Mouse (Mus musculus) embryonic facial prominence, embryonic 10.5 days (tissue): ENCODE measurements around the gene Ffar3. TPM values are rescaled to one million over a fixed set of nuclear protein-coding genes. Genes with fewer than 3 reads are reported as not detected.

Experiments used
- DNase-seq: peaks from one replicate; pipeline ENCODE4 v3.0.0-alpha.2; 2017; ENCODE audit warnings: low spot score
- H3K27ac ChIP-seq: fragments of 300-500 bp; sonication (generic); replicated peaks from 2 replicates; pipeline ENCODE4 v1.5.1; 2016; ENCODE audit warnings: mild to moderate bottlenecking
- H3K27me3 ChIP-seq: fragments of 300-500 bp; sonication (generic); replicated peaks from 2 replicates; pipeline ENCODE4 v1.6.1; 2016; ENCODE audit warnings: low read depth, mild to moderate bottlenecking; ENCODE audit not compliant: poor library complexity, severe bottlenecking
- H3K36me3 ChIP-seq: fragments of 300-500 bp; sonication (generic); replicated peaks from 2 replicates; pipeline ENCODE4 v1.6.1; 2016; ENCODE audit warnings: mild to moderate bottlenecking, moderate library complexity
- H3K4me1 ChIP-seq: fragments of 300-500 bp; sonication (generic); 2 replicates; pipeline ENCODE4 v1.6.1; 2016
- H3K4me3 ChIP-seq: fragments of 300-500 bp; sonication (generic); 2 replicates; pipeline ENCODE4 v1.5.1; 2016; ENCODE audit warnings: mild to moderate bottlenecking, moderate library complexity
- H3K9me3 ChIP-seq: fragments of 300-500 bp; sonication (generic); 2 replicates; pipeline ENCODE4 v1.6.1; 2016; ENCODE audit warnings: mild to moderate bottlenecking
- WGBS: fragments of 180-500 bp; shearing (Covaris S2); methylation state at CpG from one replicate; pipeline ENCODE4 v1.1.7; 2016; 5-methylcytosine and 5-hydroxymethylcytosine counted together
- polyA plus RNA-seq: library from polyadenylated mRNA; unstranded; fragments of >200 nt; fragmentation: Nextera tagmentation; extraction: Ambion mirVana; gene quantifications from 2 replicates; pipeline ENCODE4 v1.2.1, GENCODE M21; 2016

Gene Ffar3
- polyA plus RNA-seq, result not detected in 2 replicates

- WGBS, result 85% methylated on average over 6 of the region's 6 CpGs
These were observed at the start of gene Ffar3 for GRCm38 (mm10) chr7:30856078-30856477. Ffar3 (minus strand) TSS chr7:30856178.

DNA sequence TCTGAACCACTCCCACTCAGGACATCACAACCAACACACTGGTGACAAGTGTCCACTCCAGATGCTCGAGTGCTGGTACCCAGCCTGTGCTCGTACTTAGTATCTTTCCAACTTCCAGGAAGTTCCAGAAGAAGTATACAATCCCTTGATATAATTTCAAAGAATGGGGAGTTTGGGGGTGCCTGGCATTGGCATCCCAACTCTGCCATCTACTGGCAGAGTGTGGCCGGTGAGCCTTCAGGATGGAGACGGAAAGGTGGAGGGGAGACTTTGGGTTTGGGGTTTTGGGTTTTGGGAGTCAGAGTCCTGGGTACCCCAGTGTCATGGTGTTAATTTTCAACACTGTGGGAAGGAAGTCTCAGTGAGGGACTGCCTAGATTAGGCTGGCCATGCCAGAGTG lies 48.1 kb upstream of the Ffar3 start:
- DNase-seq, result no peak
- 60% methylated on average over 4 of the region's 4 CpGs for whole genome bisulfite sequencing
- Histone ChIP-seq H3K36me3 (no peaks in the 10 kb centered on the region), H3K4me1 (peaks cover 17% of the 10 kb centered on the region), H3K27ac (no peak overlapping the region), H3K27me3 (peaks cover 8% of the 10 kb centered on the region), H3K4me3 (no peak overlapping the region), H3K9me3 (no peaks in the 10 kb centered on the region)

More at GRCm38 (mm10) chr7:30856078-30856477, at the start of gene Ffar3:
- peaks cover 23% of the 10 kb centered on the region for H3K27me3 ChIP-seq
- no peak within 1 kb of the TSS for H3K4me3 ChIP-seq
- H3K9me3 ChIP-seq, result no peaks in the 10 kb centered on the region
- peaks cover 9% of the 10 kb centered on the region; the same call in 1 of the 2 replicates for H3K4me1 ChIP-seq
- H3K36me3 ChIP-seq, result no peaks in the 10 kb centered on the region
- DNase-seq, result no peak
- H3K27ac ChIP-seq, result no peak within 1 kb of the TSS

GRCm38 (mm10) chr7:30895217-30895616 lies 39.2 kb upstream of the Ffar3 start:
- DNase-seq, result no peak
- WGBS, result 89% methylated on average over 3 of the region's 3 CpGs
- Histone ChIP-seq H3K4me3 (no peak overlapping the region), H3K9me3 (no peaks in the 10 kb centered on the region), H3K4me1 (peaks cover 17% of the 10 kb centered on the region), H3K27me3 (no peaks in the 10 kb centered on the region), H3K27ac (no peak overlapping the region), H3K36me3 (no peaks in the 10 kb centered on the region)

DNA sequence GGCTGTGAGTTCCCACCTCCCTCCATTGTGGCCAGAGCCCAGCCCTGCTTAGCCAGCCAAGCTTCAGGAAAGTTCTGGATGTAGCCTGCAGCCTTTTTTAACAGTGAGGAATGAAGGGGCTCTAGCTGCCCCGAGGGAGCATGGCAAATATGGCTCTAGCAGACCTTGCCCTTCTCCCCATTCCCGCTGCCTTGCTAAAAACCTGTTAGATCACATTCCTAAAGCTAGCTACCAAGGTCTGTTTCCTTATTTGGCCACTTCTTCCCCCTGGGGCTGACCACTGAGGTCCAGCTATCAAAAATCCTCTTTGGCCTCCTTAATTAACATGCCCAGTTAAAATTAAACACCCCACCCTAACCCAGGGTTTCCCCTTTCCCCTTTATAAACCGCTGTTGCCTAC lies 36.5 kb upstream of the Ffar3 start:
- whole genome bisulfite sequencing, result 60% methylated on average over 3 of the region's 3 CpGs
- Histone ChIP-seq H3K27ac (peak overlapping the region; percentile 63), H3K4me3 (no peak overlapping the region), H3K4me1 (peaks cover 11% of the 10 kb centered on the region), H3K27me3 (no peaks in the 10 kb centered on the region), H3K36me3 (no peaks in the 10 kb centered on the region), H3K9me3 (no peaks in the 10 kb centered on the region)
- DNase-seq, result peak; percentile 32

GRCm38 (mm10) chr7:30891746-30892145 lies 35.8 kb upstream of the Ffar3 start:
- no peaks in the 10 kb centered on the region for H3K27me3 ChIP-seq
- 83% methylated on average over 9 of the region's 9 CpGs for WGBS
- no peak overlapping the region for H3K4me3 ChIP-seq
- H3K27ac ChIP-seq, result no peak overlapping the region
- H3K9me3 ChIP-seq, result no peaks in the 10 kb centered on the region
- H3K4me1 ChIP-seq, result peaks cover 11% of the 10 kb centered on the region
- no peaks in the 10 kb centered on the region for H3K36me3 ChIP-seq
- DNase-seq, result no peak

DNA sequence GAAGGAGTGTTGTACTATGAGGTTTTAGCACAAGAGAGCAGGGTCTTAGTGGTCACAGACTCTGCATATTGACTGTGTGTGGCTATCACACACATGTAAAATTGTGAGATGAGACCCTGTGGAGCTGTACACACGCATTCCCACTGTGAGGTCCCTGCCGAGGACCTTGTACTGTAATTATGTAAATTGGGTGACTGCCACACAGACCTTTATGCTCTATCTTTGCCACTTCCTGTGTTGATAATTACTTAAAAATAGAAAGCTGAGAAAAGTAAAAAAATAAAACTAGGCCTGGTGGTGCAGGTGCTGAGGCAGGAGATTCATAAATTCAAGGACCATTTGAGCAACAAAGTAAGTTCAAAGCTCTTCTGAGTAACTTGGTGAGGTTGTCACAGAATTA lies 34.7 kb upstream of the Ffar3 start:
- Histone ChIP-seq H3K27me3 (no peaks in the 10 kb centered on the region), H3K27ac (no peak overlapping the region)
- WGBS, result 79% methylated on average over 2 of the region's 2 CpGs

DNA sequence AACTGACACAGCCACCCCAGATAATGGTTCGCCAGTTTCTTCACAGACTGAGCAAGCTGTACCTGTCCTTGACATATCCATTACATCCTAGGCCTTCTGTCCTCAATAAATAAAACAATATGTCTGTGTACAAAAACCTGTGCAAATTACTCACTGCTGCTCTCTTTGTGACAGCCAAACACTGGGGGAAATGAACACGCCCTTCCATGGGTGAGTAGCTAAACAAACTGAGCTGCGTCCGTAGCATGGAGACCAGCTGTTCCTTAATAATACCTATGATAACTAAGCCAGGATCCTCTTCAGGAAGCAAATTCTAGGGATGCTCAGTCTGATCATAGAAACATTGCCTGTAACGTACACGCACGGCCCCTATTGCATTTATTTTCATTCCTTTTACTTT lies 32.8 kb upstream of the Ffar3 start:
- H3K4me1 ChIP-seq, result peaks cover 11% of the 10 kb centered on the region
- no peaks in the 10 kb centered on the region for H3K27me3 ChIP-seq
- H3K27ac ChIP-seq, result no peak overlapping the region
- WGBS, result 83% methylated on average over 7 of the region's 7 CpGs
- no peaks in the 10 kb centered on the region for H3K9me3 ChIP-seq
- no peaks in the 10 kb centered on the region for H3K36me3 ChIP-seq
- no peak for DNase-seq
- no peak overlapping the region for H3K4me3 ChIP-seq

More for the DNA sequence above, 34.7 kb upstream of the Ffar3 start:
- no peaks in the 10 kb centered on the region for H3K9me3 ChIP-seq
- H3K4me1 ChIP-seq, result peaks cover 11% of the 10 kb centered on the region
- no peak overlapping the region for H3K4me3 ChIP-seq
- DNase-seq, result no peak
- no peaks in the 10 kb centered on the region for H3K36me3 ChIP-seq

GRCm38 (mm10) chr7:30887568-30888188 lies 31.7 kb upstream of the Ffar3 start:
- Histone ChIP-seq H3K4me1 (peaks cover 6% of the 10 kb centered on the region), H3K27me3 (no peaks in the 10 kb centered on the region), H3K36me3 (no peaks in the 10 kb centered on the region), H3K27ac (no peak overlapping the region), H3K9me3 (no peaks in the 10 kb centered on the region; the same call in 1 of the 2 replicates), H3K4me3 (no peak overlapping the region)
- DNase-seq, result no peak
- 83% methylated on average over 14 of the region's 14 CpGs for WGBS

DNA sequence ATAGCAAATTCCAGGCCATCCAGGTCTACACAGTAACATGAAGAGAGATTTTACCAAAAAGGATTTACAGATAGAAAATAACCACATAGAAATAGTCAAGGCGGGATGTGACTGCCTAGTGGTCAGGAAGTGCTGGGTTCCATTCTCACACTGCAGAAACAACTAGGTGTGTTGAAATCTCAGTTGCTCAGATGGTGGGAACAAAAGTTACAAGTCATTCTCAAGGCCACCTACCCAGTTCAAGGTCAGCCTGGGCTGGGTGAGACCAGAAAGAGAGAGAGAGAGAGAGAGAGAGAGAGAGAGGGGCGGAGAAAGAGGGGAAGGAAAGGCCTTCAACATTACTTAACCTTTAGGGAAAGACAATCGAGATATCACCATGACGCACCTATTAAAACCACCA lies 30.9 kb upstream of the Ffar3 start:
- no peak overlapping the region for H3K27ac ChIP-seq
- 86% methylated on average over 4 of the region's 4 CpGs for WGBS

GRCm38 (mm10) chr7:30884047-30884446 lies 28.1 kb upstream of the Ffar3 start:
- Histone ChIP-seq H3K27ac (no peak overlapping the region), H3K36me3 (no peaks in the 10 kb centered on the region), H3K4me3 (no peak overlapping the region), H3K27me3 (no peaks in the 10 kb centered on the region), H3K9me3 (peaks cover 4% of the 10 kb centered on the region), H3K4me1 (no peaks in the 10 kb centered on the region)
- DNase-seq, result no peak

More for the DNA sequence above, 30.9 kb upstream of the Ffar3 start:
- Histone ChIP-seq H3K4me1 (no peaks in the 10 kb centered on the region), H3K27me3 (no peaks in the 10 kb centered on the region), H3K36me3 (no peaks in the 10 kb centered on the region), H3K9me3 (peaks cover 4% of the 10 kb centered on the region), H3K4me3 (no peak overlapping the region)
- no peak for DNase-seq

- Histone ChIP-seq H3K4me3 (no peak overlapping the region), H3K27me3 (no peaks in the 10 kb centered on the region)
- WGBS, result 78% methylated on average over 3 of the region's 3 CpGs
These were observed 25.4 kb upstream of the Ffar3 start for GRCm38 (mm10) chr7:30881367-30881766.

DNA sequence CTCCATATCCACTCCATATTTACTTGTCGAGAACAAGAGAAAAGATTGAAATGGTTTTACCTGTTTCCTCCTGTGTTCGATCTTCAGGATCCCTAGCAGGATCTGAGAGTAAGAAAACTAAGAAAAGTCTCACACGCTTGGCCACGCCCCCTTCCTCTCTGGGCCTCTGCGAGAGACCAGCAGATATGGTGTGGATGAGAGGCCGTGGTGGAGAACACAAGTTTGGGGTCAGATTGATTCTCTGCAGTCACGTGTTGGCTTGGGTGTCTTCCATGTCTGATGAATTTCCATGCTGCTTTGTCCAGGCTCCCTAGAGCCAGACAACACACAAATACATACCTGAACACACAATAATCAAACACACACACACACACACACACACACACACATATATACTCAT lies 24.2 kb upstream of the Ffar3 start, which contains the start of gene Cd22:
Gene Cd22, minus strand, starts transcription at position 167 of the 400 bp plus-strand sequence.
- Histone ChIP-seq H3K9me3 (peaks cover 4% of the 10 kb centered on the region), H3K27ac (no peak within 1 kb of the TSS), H3K4me3 (no peak within 1 kb of the TSS), H3K27me3 (no peaks in the 10 kb centered on the region), H3K36me3 (no peaks in the 10 kb centered on the region), H3K4me1 (no peaks in the 10 kb centered on the region)
- 76% methylated on average over 7 of the region's 7 CpGs for WGBS
- DNase-seq, result no peak

More at GRCm38 (mm10) chr7:30881367-30881766, 25.4 kb upstream of the Ffar3 start:
- Histone ChIP-seq H3K27ac (no peak overlapping the region), H3K4me1 (no peaks in the 10 kb centered on the region), H3K36me3 (no peaks in the 10 kb centered on the region), H3K9me3 (peaks cover 4% of the 10 kb centered on the region)
- no peak for DNase-seq

DNA sequence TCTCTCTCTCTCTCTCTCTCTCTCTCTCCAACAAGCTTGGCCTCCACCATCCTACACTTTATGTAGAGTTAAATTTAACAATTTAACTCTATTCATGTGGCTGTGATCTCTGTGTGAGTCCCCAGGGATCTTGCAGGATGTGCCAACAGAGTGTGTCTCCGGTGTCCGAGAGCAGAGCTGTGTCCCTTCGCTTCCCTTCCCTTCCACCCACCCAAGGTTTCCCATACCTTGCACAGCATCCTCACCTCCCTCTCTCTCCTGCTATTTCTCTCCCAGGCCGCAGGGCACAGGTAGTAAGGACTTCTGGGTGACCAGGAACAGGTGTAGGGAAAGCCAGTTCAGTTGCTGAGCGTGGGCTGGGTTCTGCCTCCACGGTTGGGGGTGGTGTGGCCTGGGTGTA lies 23.0 kb upstream of the Ffar3 start:
- H3K9me3 ChIP-seq, result peaks cover 4% of the 10 kb centered on the region
- H3K4me3 ChIP-seq, result no peak overlapping the region
- H3K27ac ChIP-seq, result no peak overlapping the region
- peaks cover under 1% of the 10 kb centered on the region; the same call in 1 of the 2 replicates for H3K27me3 ChIP-seq
- 80% methylated on average over 6 of the region's 6 CpGs for WGBS
- no peaks in the 10 kb centered on the region for H3K36me3 ChIP-seq
- no peak for DNase-seq
- H3K4me1 ChIP-seq, result no peaks in the 10 kb centered on the region
